Comparison of ENCODE assay signal across 17 mouse cellular contexts in genomic region chr5:51582618-51583017, GRCm38 (mm10). TPM values are rescaled to one million over a fixed set of nuclear protein-coding genes. Genes with fewer than 3 reads are reported as not detected.
DNase-seq lines count a peak whose midpoint lies in the region; ATAC-seq lines count a peak whose summit lies in the region.
"Had no signal": no experiment of that assay in that cellular context is flagged by ENCODE, and none has a peak within 500 bp of the region (broad histone marks: within the 10 kb centered on the region; RNA-seq: fewer than 3 reads in every experiment).

No protein-coding gene starts in this region.

- H3K4me1 ChIP-seq in hindbrain, embryonic 16.5 days (ENCODE audit: control insufficient read depth, insufficient read depth, low read depth, low read length): peaks cover 3% of the 10 kb centered on the region; the same call in 1 of the 2 replicates
- H3K4me1 ChIP-seq in hindbrain, embryonic 10.5 days (replicated peaks): no peaks in the 10 kb centered on the region
- H3K4me1 ChIP-seq: embryonic facial prominence, embryonic 12.5 days had no signal

- H3K4me2 ChIP-seq in hindbrain, embryonic 16.5 days (ENCODE audit: low read length): no peak overlapping the region
- H3K4me2 ChIP-seq: embryonic facial prominence, embryonic 12.5 days; heart, embryonic 12.5 days; stomach, embryonic 15.5 days had no signal

- no peak overlapping the region for H3K27ac ChIP-seq in hindbrain, embryonic 16.5 days (ENCODE audit: low read depth, low read length)
- no peak overlapping the region for H3K27ac ChIP-seq in hindbrain, embryonic 10.5 days
- H3K27ac ChIP-seq: embryonic facial prominence, embryonic 12.5 days; stomach, embryonic 15.5 days had no signal

- no peak overlapping the region for H3K9ac ChIP-seq in hindbrain, embryonic 16.5 days (ENCODE audit: low read depth, low read length)
- H3K9ac ChIP-seq: embryonic facial prominence, embryonic 12.5 days; heart, embryonic 12.5 days; stomach, embryonic 15.5 days had no signal

- H3K9me3 ChIP-seq in hindbrain, embryonic 16.5 days (ENCODE audit: control insufficient read depth, low read length): no peaks in the 10 kb centered on the region
- H3K9me3 ChIP-seq in hindbrain, embryonic 10.5 days: no peaks in the 10 kb centered on the region
- H3K9me3 ChIP-seq: embryonic facial prominence, embryonic 12.5 days; heart, embryonic 12.5 days; stomach, embryonic 15.5 days had no signal

- WGBS in hindbrain, embryonic 16.5 days: 80% methylated on average over 5 of the region's 5 CpGs
- WGBS in hindbrain, embryonic 10.5 days: 83% methylated on average over 5 of the region's 5 CpGs

- ATAC-seq in hindbrain, embryonic 16.5 days: 0 out of 2 replicates have a peak, but pooled peaks have one; percentile 45
- ATAC-seq: intestine, embryonic 16.5 days had no signal

- DNase-seq in adrenal gland, postnatal 36 days: peak; percentile 12 to 33
- DNase-seq in adrenal gland, adult 2 months: no peak
- DNase-seq in hindbrain, embryonic 10.5 days (ENCODE audit: low spot score): no peak
- DNase-seq in 3134 (ENCODE audit: extremely low read depth, insufficient read length, low spot score): peak; percentile 22
- DNase-seq in cerebellum, postnatal 14 days: peak; percentile 38 to 45
- no peak for DNase-seq in frontal cortex, adult 2 months (ENCODE audit: extremely low spot score in 1 of 2, low spot score in 1 of 2)
- no peak for DNase-seq in urinary bladder, postnatal 10 days (ENCODE audit: low spot score)
- DNase-seq: B cell, adult 2 months; gastrocnemius, postnatal 14 days; lung, postnatal 14 days; retina, postnatal 1 day; thymus, postnatal 25 days had no signal

- H3K27me3 ChIP-seq in hindbrain, embryonic 16.5 days (replicated peaks; ENCODE audit: control insufficient read depth, insufficient read depth, low read length): no peaks in the 10 kb centered on the region
- H3K27me3 ChIP-seq in hindbrain, embryonic 10.5 days (ENCODE audit: insufficient read depth, poor library complexity, severe bottlenecking): no peaks in the 10 kb centered on the region
- H3K27me3 ChIP-seq: embryonic facial prominence, embryonic 12.5 days; heart, embryonic 12.5 days; stomach, embryonic 15.5 days had no signal

- no peaks in the 10 kb centered on the region for H3K36me3 ChIP-seq in hindbrain, embryonic 16.5 days (ENCODE audit: control insufficient read depth, insufficient read depth, low read length)
- no peaks in the 10 kb centered on the region for H3K36me3 ChIP-seq in hindbrain, embryonic 10.5 days
- H3K36me3 ChIP-seq: embryonic facial prominence, embryonic 12.5 days; heart, embryonic 12.5 days; stomach, embryonic 15.5 days had no signal

- H3K4me3 ChIP-seq in hindbrain, embryonic 16.5 days (ENCODE audit: low read length): no peak overlapping the region
- H3K4me3 ChIP-seq in hindbrain, embryonic 10.5 days: no peak overlapping the region
- H3K4me3 ChIP-seq: embryonic facial prominence, embryonic 12.5 days; heart, embryonic 12.5 days; stomach, embryonic 15.5 days had no signal

RNA-seq across cellular contexts. Expression of gene Ppargc1a, which starts 15.1 kb away (rescaled TPM):
- total RNA-seq in adrenal gland, postnatal 36 days (2021): 1 to 10 TPM; 7.6 to 8.3 TPM
- total RNA-seq in adrenal gland, adult 2 months (2021): 10 to 100 TPM; 12.1 to 28.2 TPM
- polyA plus RNA-seq in adrenal gland, adult 2 months (2012; rRNA removed): 0.43 and 0.56 TPM in 2 replicates
- polyA plus RNA-seq in hindbrain, embryonic 16.5 days (2015; fragmentation: Nextera tagmentation; extraction: Ambion mirVana): 13.3 and 21.6 TPM in 2 replicates
- 1.8 and 2.1 TPM in 2 replicates for polyA plus RNA-seq in hindbrain, embryonic 10.5 days (2016; fragmentation: Nextera tagmentation; extraction: Ambion mirVana)
- polyA plus RNA-seq in frontal cortex, adult 2 months (2012; rRNA removed): 27.3 and 28.9 TPM in 2 replicates

Comparison
In these comparisons a context has a peak if more than half of its experiments do, and no peak if none do; other contexts are left out.
1. DNase-seq: peak in adrenal gland, postnatal 36 days (2 of 2), 3134 (single experiment) and cerebellum, postnatal 14 days (2 of 2); none in adrenal gland, adult 2 months (single experiment), hindbrain, embryonic 10.5 days (single experiment), frontal cortex, adult 2 months (0 of 2) and urinary bladder, postnatal 10 days (single experiment).